In genomic region chr2:33817663-33818346, GRCm38 (mm10) we compare ENCODE assay signal across 14 mouse cellular contexts.
DNase-seq lines count a peak whose midpoint lies in the region; ATAC-seq lines count a peak whose summit lies in the region.
"Had no signal": no experiment of that assay in that cellular context is flagged by ENCODE, and none has a peak within 500 bp of the region (broad histone marks: within the 10 kb centered on the region; RNA-seq: fewer than 3 reads in every experiment).

No protein-coding gene starts in this region.

- peaks cover 58% of the 10 kb centered on the region for H3K4me1 ChIP-seq in hindbrain, embryonic 13.5 days (replicated peaks)
- peaks cover 41% of the 10 kb centered on the region for H3K4me1 ChIP-seq in hindbrain, embryonic 12.5 days
- H3K4me1 ChIP-seq in limb, embryonic 10.5 days, result peaks cover 64% of the 10 kb centered on the region
- H3K4me1 ChIP-seq in forebrain, embryonic 13.5 days, result peaks cover 31% of the 10 kb centered on the region

- 75% methylated on average over 9 of the region's 9 CpGs for WGBS in hindbrain, embryonic 13.5 days
- 72% methylated on average over 9 of the region's 9 CpGs for WGBS in hindbrain, embryonic 12.5 days
- WGBS in limb, embryonic 10.5 days, result 83% methylated on average over 9 of the region's 9 CpGs
- WGBS in forebrain, embryonic 13.5 days, result 86% methylated on average over 9 of the region's 9 CpGs

- peak; percentile 47 to 52 for DNase-seq in cerebellum, postnatal 10 days
- DNase-seq in limb, embryonic 10.5 days (ENCODE audit: low spot score), result no peak
- peak; percentile 65 for DNase-seq in thymus, postnatal 25 days
- DNase-seq in testis, postnatal 10 days (ENCODE audit: low spot score), result no peak
- DNase-seq: heart, adult 2 months; heart, postnatal 4 days; kidney, postnatal 25 days; left cerebral cortex, postnatal 4 days; lung, adult 18-20 months had no signal

- peaks cover 39% of the 10 kb centered on the region for H3K36me3 ChIP-seq in hindbrain, embryonic 13.5 days
- peaks cover 39% of the 10 kb centered on the region for H3K36me3 ChIP-seq in hindbrain, embryonic 12.5 days
- H3K36me3 ChIP-seq in limb, embryonic 10.5 days, result peaks cover 21% of the 10 kb centered on the region
- H3K36me3 ChIP-seq in forebrain, embryonic 13.5 days (ENCODE audit: poor library complexity, severe bottlenecking), result peaks cover 49% of the 10 kb centered on the region

- no peak overlapping the region for H3K4me2 ChIP-seq in hindbrain, embryonic 13.5 days
- no peak overlapping the region for H3K4me2 ChIP-seq in hindbrain, embryonic 12.5 days (replicated peaks)
- no peak overlapping the region for H3K4me2 ChIP-seq in forebrain, embryonic 13.5 days

- no peaks in the 10 kb centered on the region for H3K9me3 ChIP-seq in hindbrain, embryonic 13.5 days
- no peaks in the 10 kb centered on the region for H3K9me3 ChIP-seq in hindbrain, embryonic 12.5 days (replicated peaks)
- H3K9me3 ChIP-seq in limb, embryonic 10.5 days (replicated peaks), result no peaks in the 10 kb centered on the region
- H3K9me3 ChIP-seq in forebrain, embryonic 13.5 days (replicated peaks), result no peaks in the 10 kb centered on the region

- H3K27me3 ChIP-seq in hindbrain, embryonic 13.5 days, result no peaks in the 10 kb centered on the region
- H3K27me3 ChIP-seq in hindbrain, embryonic 12.5 days, result no peaks in the 10 kb centered on the region
- no peaks in the 10 kb centered on the region for H3K27me3 ChIP-seq in limb, embryonic 10.5 days (ENCODE audit: low read depth, poor library complexity, severe bottlenecking)
- peaks cover 49% of the 10 kb centered on the region for H3K27me3 ChIP-seq in forebrain, embryonic 13.5 days
- H3K27me3 ChIP-seq: Patski had no signal

- H3K27ac ChIP-seq in hindbrain, embryonic 13.5 days, result peak overlapping the region; percentile 44; the same call in 1 of the 2 replicates
- H3K27ac ChIP-seq in hindbrain, embryonic 12.5 days, result no peak overlapping the region
- peak overlapping the region; percentile 37; the same call in 1 of the 2 replicates for H3K27ac ChIP-seq in limb, embryonic 10.5 days
- no peak overlapping the region for H3K27ac ChIP-seq in forebrain, embryonic 13.5 days
- H3K27ac ChIP-seq: heart, adult 2 months had no signal

- no peak overlapping the region for H3K4me3 ChIP-seq in hindbrain, embryonic 13.5 days
- H3K4me3 ChIP-seq in hindbrain, embryonic 12.5 days, result no peak overlapping the region
- no peak overlapping the region for H3K4me3 ChIP-seq in limb, embryonic 10.5 days
- no peak overlapping the region for H3K4me3 ChIP-seq in forebrain, embryonic 13.5 days
- H3K4me3 ChIP-seq: heart, adult 2 months had no signal

- H3K9ac ChIP-seq in hindbrain, embryonic 13.5 days, result peak overlapping the region; percentile 24; the same call in 1 of the 2 replicates
- no peak overlapping the region for H3K9ac ChIP-seq in hindbrain, embryonic 12.5 days
- H3K9ac ChIP-seq in forebrain, embryonic 13.5 days, result no peak overlapping the region

- ATAC-seq in hindbrain, embryonic 13.5 days (ENCODE audit: low FRiP score), result no peak
- ATAC-seq in hindbrain, embryonic 12.5 days (ENCODE audit: low FRiP score), result no peak
- ATAC-seq in forebrain, embryonic 13.5 days, result no peak
- ATAC-seq: intestine, postnatal 0 days; Patski had no signal

Comparison
In these comparisons a context has a peak if more than half of its experiments do, and no peak if none do; other contexts are left out.
1. H3K27ac ChIP-seq: peak in hindbrain, embryonic 13.5 days (single experiment) and limb, embryonic 10.5 days (single experiment); none in hindbrain, embryonic 12.5 days (single experiment) and forebrain, embryonic 13.5 days (single experiment).
2. DNase-seq: peak in cerebellum, postnatal 10 days (2 of 2) and thymus, postnatal 25 days (single experiment); none in limb, embryonic 10.5 days (single experiment) and testis, postnatal 10 days (single experiment).